Mouse (Mus musculus) MEL (cell line): Measurements from ENCODE around the gene Chdh. TPM values are rescaled to one million over a fixed set of nuclear protein-coding genes. Genes with fewer than 3 reads are reported as not detected.

Source experiments
- DNase-seq: peaks from one replicate; pipeline ENCODE4 v3.0.0; 2011; ENCODE audit warnings: low read depth, low spot score
- H3K27ac ChIP-seq: 2 replicates; pipeline ENCODE4 v1.5.1; 2012; ENCODE audit warnings: low read depth, mild to moderate bottlenecking, control low read depth, low read length, moderate library complexity; ENCODE audit not compliant: control insufficient read depth
- H3K27me3 ChIP-seq, 2 experiments: fragments of 150-350 bp in 1 of 2; sonication (generic) in 1 of 2; 2 replicates each; pipeline ENCODE4 v1.6.1; 2012; ENCODE audit warnings: low read length in 2 of 2, mild to moderate bottlenecking in 2 of 2, improper control_type of control experiment in 1 of 2, moderate library complexity in 1 of 2; ENCODE audit not compliant: insufficient read depth in 2 of 2, control insufficient read depth in 1 of 2
- H3K36me3 ChIP-seq, 2 experiments: 2 replicates each; pipeline ENCODE4 v1.6.1; 2012 to 2014; ENCODE audit warnings: low read length in 2 of 2, improper control_type of control experiment in 1 of 2, inconsistent platforms in 1 of 2, mild to moderate bottlenecking in 1 of 2; ENCODE audit not compliant: insufficient read depth in 2 of 2, control insufficient read depth in 1 of 2
- H3K4me1 ChIP-seq, 2 experiments: fragments of 150-350 bp in 1 of 2; sonication (generic) in 1 of 2; 2 replicates each; pipeline ENCODE4 v1.6.1; 2012; ENCODE audit warnings: low read length in 2 of 2, improper control_type of control experiment in 1 of 2, mild to moderate bottlenecking in 1 of 2; ENCODE audit not compliant: insufficient read depth in 2 of 2, control insufficient read depth in 1 of 2
- H3K4me3 ChIP-seq, 2 experiments: fragments of 150-350 bp in 1 of 2; sonication (generic) in 1 of 2; 2 replicates each; pipeline ENCODE4 v1.5.1; 2012; ENCODE audit warnings: low read depth in 2 of 2, low read length in 2 of 2, mild to moderate bottlenecking in 2 of 2, moderate library complexity in 2 of 2, control low read depth in 1 of 2, improper control_type of control experiment in 1 of 2; ENCODE audit not compliant: control insufficient read depth in 1 of 2, insufficient read depth in 1 of 2
- H3K79me2 ChIP-seq: 2 replicates; pipeline ENCODE4 v1.6.1; 2012; ENCODE audit warnings: mild to moderate bottlenecking, low read length, moderate library complexity; ENCODE audit not compliant: control insufficient read depth, poor library complexity, insufficient read depth
- H3K9ac ChIP-seq: 2 replicates; pipeline ENCODE4 v1.6.1; 2012; ENCODE audit warnings: low read depth, mild to moderate bottlenecking, control low read depth, low read length, moderate library complexity; ENCODE audit not compliant: control insufficient read depth, poor library complexity, severe bottlenecking
- H3K9me3 ChIP-seq: fragments of 150-350 bp; sonication (generic); replicated peaks from 2 replicates; pipeline ENCODE4 v1.6.1; 2012; ENCODE audit warnings: mild to moderate bottlenecking, low read length, improper control_type of control experiment, moderate library complexity; ENCODE audit not compliant: insufficient read depth
- BHLHE40 ChIP-seq: IDR thresholded peaks from 2 replicates; pipeline ENCODE4 v1.6.1; 2012; ENCODE audit warnings: low read depth, mild to moderate bottlenecking, inconsistent platforms, low read length, improper control_type of control experiment, borderline replicate concordance
- CHD1 ChIP-seq: IDR thresholded peaks from 2 replicates; pipeline ENCODE4 v1.6.1; 2012; ENCODE audit warnings: low read depth, mild to moderate bottlenecking, inconsistent platforms, low read length, improper control_type of control experiment
- CTCF ChIP-seq, 3 experiments: IDR thresholded peaks in 2 of 3; conservative IDR thresholded peaks in 1 of 3; 2 replicates each; pipeline ENCODE4 v1.5.1; 2011 to 2012; ENCODE audit warnings: low read length in 3 of 3, low read depth in 2 of 3, mild to moderate bottlenecking in 2 of 3, improper control_type of control experiment in 1 of 3, inconsistent platforms in 1 of 3, mixed read lengths in 1 of 3, moderate library complexity in 1 of 3; ENCODE audit not compliant: control insufficient read depth in 1 of 3, insufficient read depth in 1 of 3, poor library complexity in 1 of 3, severe bottlenecking in 1 of 3
- E2F4 ChIP-seq: IDR thresholded peaks from 2 replicates; pipeline ENCODE4 v1.6.1; 2011; ENCODE audit warnings: low read depth, low read length, improper control_type of control experiment, borderline replicate concordance
- ELF1 ChIP-seq: IDR thresholded peaks from 2 replicates; pipeline ENCODE4 v1.6.1; 2014; ENCODE audit warnings: low read depth, mild to moderate bottlenecking, inconsistent platforms, low read length, improper control_type of control experiment, moderate library complexity
- EP300 ChIP-seq, 2 experiments: IDR thresholded peaks; 2 replicates each; pipeline ENCODE4 v1.6.1; 2011; ENCODE audit warnings: improper control_type of control experiment in 2 of 2, low read length in 2 of 2, low read depth in 1 of 2, mild to moderate bottlenecking in 1 of 2
- ETS1 ChIP-seq: IDR thresholded peaks from 2 replicates; pipeline ENCODE4 v1.6.1; 2012; ENCODE audit warnings: low read depth, mild to moderate bottlenecking, inconsistent platforms, low read length, improper control_type of control experiment, moderate library complexity
- HCFC1 ChIP-seq: IDR thresholded peaks from 2 replicates; pipeline ENCODE4 v1.6.1; 2012; ENCODE audit warnings: low read depth, mild to moderate bottlenecking, inconsistent platforms, low read length, improper control_type of control experiment, moderate library complexity
- JUND ChIP-seq: IDR thresholded peaks from 2 replicates; pipeline ENCODE4 v1.6.1; 2011; ENCODE audit warnings: low read depth, mild to moderate bottlenecking, improper control_type of control experiment, low read length
- MAX ChIP-seq: IDR thresholded peaks from 2 replicates; pipeline ENCODE4 v1.6.1; 2011; ENCODE audit warnings: low read length, improper control_type of control experiment
- MAZ ChIP-seq: IDR thresholded peaks from 2 replicates; pipeline ENCODE4 v1.6.1; 2012; ENCODE audit warnings: low read depth, mild to moderate bottlenecking, inconsistent platforms, low read length, improper control_type of control experiment
- MEF2A ChIP-seq: IDR thresholded peaks from 2 replicates; pipeline ENCODE4 v1.6.1; 2014; ENCODE audit warnings: low read depth, mild to moderate bottlenecking, inconsistent platforms, low read length, improper control_type of control experiment; ENCODE audit not compliant: poor library complexity, insufficient replicate concordance, severe bottlenecking; ENCODE audit errors: extremely low read depth
- POLR2AphosphoS2 ChIP-seq: IDR thresholded peaks from 2 replicates; pipeline ENCODE4 v1.6.1; 2011; ENCODE audit warnings: low read length, improper control_type of control experiment
- TBP ChIP-seq: IDR thresholded peaks from 2 replicates; pipeline ENCODE4 v1.8.0; 2011; ENCODE audit warnings: low read depth, low read length, improper control_type of control experiment
- USF1 ChIP-seq: IDR thresholded peaks from 2 replicates; pipeline ENCODE4 v1.6.1; 2014; ENCODE audit warnings: low read depth, mild to moderate bottlenecking, inconsistent platforms, low read length, improper control_type of control experiment, moderate library complexity
- USF2 ChIP-seq, 2 experiments: IDR thresholded peaks; 2 replicates each; pipeline ENCODE4 v1.6.1; 2011 to 2012; ENCODE audit warnings: improper control_type of control experiment in 2 of 2, low read length in 2 of 2, borderline replicate concordance in 1 of 2, inconsistent platforms in 1 of 2, low read depth in 1 of 2, mild to moderate bottlenecking in 1 of 2; ENCODE audit not compliant: insufficient read depth in 1 of 2
- ZC3H11A ChIP-seq: IDR thresholded peaks from 2 replicates; pipeline ENCODE4 v1.6.1; 2012; ENCODE audit warnings: low read depth, mild to moderate bottlenecking, inconsistent platforms, low read length, improper control_type of control experiment
- ZNF384 ChIP-seq: IDR thresholded peaks from 2 replicates; pipeline ENCODE4 v1.6.1; 2012; ENCODE audit warnings: low read depth, mild to moderate bottlenecking, inconsistent platforms, low read length, improper control_type of control experiment
- polyA plus RNA-seq, 2 experiments: library from polyadenylated mRNA; stranded (reverse) in 1 of 2; unstranded in 1 of 2; fragments of >175 nt in 1 of 2; fragments of >200 nt in 1 of 2; gene quantifications; 2 replicates each; pipeline versions ENCODE4 v1.2.1 to v1.2.4; 2012; ENCODE audit warnings: low replicate concordance in 2 of 2, low read depth in 1 of 2; ENCODE audit not compliant: insufficient read length in 2 of 2, insufficient read depth in 1 of 2, missing spikeins in 1 of 2
- total RNA-seq: library from RNA; depleted of rRNA; stranded (reverse); fragments of 300-350 nt; gene quantifications from 2 replicates; pipeline ENCODE4 v1.2.3, GENCODE M21; 2012

Chdh gene
- total and polyA plus RNA-seq, 3 experiments, result not detected

GRCm38 (mm10) chr14:29999475-29999811, 9.4 kb upstream of the Chdh start:
- H3K79me2 ChIP-seq, result no peaks in the 10 kb centered on the region
- no peak overlapping the region for H3K27ac ChIP-seq
- no peaks in the 10 kb centered on the region for H3K27me3 ChIP-seq
- no peak overlapping the region for H3K9ac ChIP-seq
- H3K4me1 ChIP-seq, result peaks cover 2 to 3% of the 10 kb centered on the region in 2 experiments; a peak in 1 of 4 replicates
- no peak for TF ChIP-seq E2F4
- no peak for TF ChIP-seq BHLHE40
- no peak for TF ChIP-seq JUND
- no peak for TF ChIP-seq TBP
- no peak for TF ChIP-seq CHD1
- TF ChIP-seq USF1, result no peak
- TF ChIP-seq POLR2AphosphoS2, result no peak
- no peak for TF ChIP-seq ETS1
- no peak for TF ChIP-seq MAZ
- TF ChIP-seq MAX, result no peak
- TF ChIP-seq EP300 (IDR thresholded peaks at IDR 0.05; ENCODE audit: low read depth in 1 of 2, low read length in 2 of 2), result no peak
- no peak for TF ChIP-seq ZC3H11A
- no peak for TF ChIP-seq HCFC1
- TF ChIP-seq, all 39 proteins: peak for 0
- peak; percentile 16 for DNase-seq
- Histone ChIP-seq H3K36me3 (peaks cover 0 to 4% of the 10 kb centered on the region in 2 experiments; a peak in 1 of 4 replicates), H3K4me3 (no peak overlapping the region), H3K9me3 (no peaks in the 10 kb centered on the region)

GRCm38 (mm10) chr14:30009864-30010560, 1.2 kb downstream of the Chdh start:
- no peak overlapping the region for H3K9ac ChIP-seq
- TF ChIP-seq USF1 (no peak), ELF1 (no peak), USF2 (IDR thresholded peaks at IDR 0.05; ENCODE audit: borderline replicate concordance in 1 of 2, insufficient read depth in 1 of 2, low read depth in 1 of 2, low read length in 2 of 2) (no peak), MEF2A (no peak), CTCF (IDR thresholded peaks at IDR 0.05 in 2 of 3, conservative IDR thresholded peaks at IDR 0.05 in 1 of 3; ENCODE audit: control insufficient read depth in 1 of 3, insufficient read depth in 1 of 3, low read depth in 2 of 3, low read length in 3 of 3, poor library complexity in 1 of 3, severe bottlenecking in 1 of 3) (no peak), ZNF384 (no peak), EP300 (IDR thresholded peaks at IDR 0.05; ENCODE audit: low read depth in 1 of 2, low read length in 2 of 2) (no peak)
- H3K27ac ChIP-seq, result no peak overlapping the region
- H3K4me1 ChIP-seq, result no peaks in the 10 kb centered on the region
- H3K27me3 ChIP-seq, result no peaks in the 10 kb centered on the region; a peak in 1 of 4 replicates
- DNase-seq, result no peak
- H3K79me2 ChIP-seq, result no peaks in the 10 kb centered on the region
- no peak overlapping the region for H3K4me3 ChIP-seq
- H3K36me3 ChIP-seq, result no peaks in the 10 kb centered on the region
- H3K9me3 ChIP-seq, result no peaks in the 10 kb centered on the region
